In genomic region chr13:118035598-118035997, GRCm38 (mm10) we compare ENCODE assay signal across 23 mouse cellular contexts.
A peak's percentile ranks its signal among the peaks of the same experiment; 100 is the strongest.
DNase-seq lines count a peak whose midpoint lies in the region; ATAC-seq and TF ChIP-seq lines count a peak whose summit lies in the region.
"Had no signal": no experiment of that assay in that cellular context is flagged by ENCODE, and none has a peak within 500 bp of the region (broad histone marks: within the 10 kb centered on the region; RNA-seq: fewer than 3 reads in every experiment).

No protein-coding gene starts in this region.

- H3K4me1 ChIP-seq in hindbrain, embryonic 11.5 days (replicated peaks; ENCODE audit: control insufficient read depth, insufficient read depth, low read length), result no peaks in the 10 kb centered on the region
- no peaks in the 10 kb centered on the region for H3K4me1 ChIP-seq in hindbrain, postnatal 0 days (ENCODE audit: insufficient read depth, low read length)
- no peaks in the 10 kb centered on the region for H3K4me1 ChIP-seq in lung, postnatal 0 days (ENCODE audit: insufficient read depth, low read depth, low read length)
- 0 out of 4 replicates have a peak, but pooled peaks cover 2 to 4% of the 10 kb centered on the region in 2 experiments for H3K4me1 ChIP-seq in ES-E14 (ENCODE audit: control insufficient read depth in 2 of 2, insufficient read depth in 2 of 2, low read length in 2 of 2, poor library complexity in 1 of 2)
- H3K4me1 ChIP-seq: embryonic facial prominence, embryonic 15.5 days; hindbrain, embryonic 13.5 days; intestine, embryonic 15.5 days had no signal

- in situ Hi-C loops in ES-E14 (cut with MboI; ENCODE audit: low sequenced_read_pairs in 2 of 2, unreplicated experiment in 2 of 2), result no loop called here

- H3K36me3 ChIP-seq in hindbrain, embryonic 11.5 days (ENCODE audit: control insufficient read depth, insufficient read depth, low read length), result no peaks in the 10 kb centered on the region
- no peaks in the 10 kb centered on the region for H3K36me3 ChIP-seq in hindbrain, postnatal 0 days (ENCODE audit: insufficient read depth, low read length)
- H3K36me3 ChIP-seq in lung, postnatal 0 days (ENCODE audit: insufficient read depth, low read length), result no peaks in the 10 kb centered on the region
- H3K36me3 ChIP-seq in ES-E14 (ENCODE audit: control insufficient read depth, insufficient read depth, low read length, poor library complexity, severe bottlenecking), result no peaks in the 10 kb centered on the region
- H3K36me3 ChIP-seq: embryonic facial prominence, embryonic 15.5 days; forebrain, embryonic 10.5 days; hindbrain, embryonic 13.5 days; intestine, embryonic 15.5 days had no signal

- no peaks in the 10 kb centered on the region for H3K27me3 ChIP-seq in hindbrain, embryonic 11.5 days (ENCODE audit: control insufficient read depth, insufficient read depth, low read length)
- H3K27me3 ChIP-seq in hindbrain, postnatal 0 days (ENCODE audit: insufficient read depth, low read length), result no peaks in the 10 kb centered on the region
- no peaks in the 10 kb centered on the region for H3K27me3 ChIP-seq in lung, postnatal 0 days (replicated peaks; ENCODE audit: insufficient read depth, low read length)
- H3K27me3 ChIP-seq: CH12.LX; embryonic facial prominence, embryonic 15.5 days; hindbrain, embryonic 13.5 days; intestine, embryonic 15.5 days; Patski had no signal

- H3K9ac ChIP-seq in hindbrain, embryonic 11.5 days (ENCODE audit: low read depth, low read length), result no peak overlapping the region
- H3K9ac ChIP-seq in hindbrain, postnatal 0 days (replicated peaks; ENCODE audit: low read length), result no peak overlapping the region
- no peak overlapping the region for H3K9ac ChIP-seq in lung, postnatal 0 days (replicated peaks; ENCODE audit: low read depth)
- no peak overlapping the region for H3K9ac ChIP-seq in ES-E14 (ENCODE audit: insufficient read depth, low read depth, low read length, poor library complexity, severe bottlenecking)
- H3K9ac ChIP-seq: embryonic facial prominence, embryonic 15.5 days; hindbrain, embryonic 13.5 days; intestine, embryonic 15.5 days had no signal

- ATAC-seq in hindbrain, embryonic 11.5 days (ENCODE audit: low FRiP score), result 0 out of 2 replicates have a peak, but pooled peaks have one; percentile 11
- ATAC-seq in hindbrain, postnatal 0 days, result no peak
- ATAC-seq in lung, postnatal 0 days, result peak; percentile 61
- ATAC-seq: forebrain, embryonic 14.5 days; intestine, embryonic 15.5 days; Patski had no signal

- TF ChIP-seq EP300 in lung, postnatal 0 days (IDR thresholded peaks at IDR 0.05), result no peak; the same call in 1 of the 2 replicates

- no peaks in the 10 kb centered on the region for H3K9me3 ChIP-seq in hindbrain, embryonic 11.5 days (ENCODE audit: control insufficient read depth, low read length)
- H3K9me3 ChIP-seq in hindbrain, postnatal 0 days (ENCODE audit: low read length), result no peaks in the 10 kb centered on the region
- no peaks in the 10 kb centered on the region for H3K9me3 ChIP-seq in lung, postnatal 0 days (ENCODE audit: low read length)
- H3K9me3 ChIP-seq in ES-E14 (ENCODE audit: control insufficient read depth, insufficient read depth, low read depth, low read length), result no peaks in the 10 kb centered on the region
- H3K9me3 ChIP-seq: embryonic facial prominence, embryonic 15.5 days; forebrain, embryonic 10.5 days; hindbrain, embryonic 13.5 days; intestine, embryonic 15.5 days had no signal

- no peak for TF ChIP-seq CTCF in hindbrain, postnatal 0 days (IDR thresholded peaks at IDR 0.05; ENCODE audit: low read depth)
- TF ChIP-seq CTCF in lung, postnatal 0 days (IDR thresholded peaks at IDR 0.05), result no peak

- H3K27ac ChIP-seq in hindbrain, embryonic 11.5 days (ENCODE audit: low read depth, low read length), result no peak overlapping the region
- no peak overlapping the region for H3K27ac ChIP-seq in hindbrain, postnatal 0 days
- H3K27ac ChIP-seq in lung, postnatal 0 days (ENCODE audit: low read length), result no peak overlapping the region
- H3K27ac ChIP-seq in ES-E14 (ENCODE audit: insufficient read depth, low read depth, low read length, poor library complexity, severe bottlenecking), result no peak overlapping the region
- H3K27ac ChIP-seq: embryonic facial prominence, embryonic 15.5 days; forebrain, embryonic 10.5 days; heart, adult 2 months; hindbrain, embryonic 13.5 days; intestine, embryonic 15.5 days had no signal

- H3K4me2 ChIP-seq in hindbrain, embryonic 11.5 days (replicated peaks; ENCODE audit: low read depth, low read length), result no peak overlapping the region
- H3K4me2 ChIP-seq in hindbrain, postnatal 0 days (ENCODE audit: low read depth, low read length), result no peak overlapping the region
- no peak overlapping the region for H3K4me2 ChIP-seq in lung, postnatal 0 days (replicated peaks; ENCODE audit: low read depth, low read length)
- H3K4me2 ChIP-seq: embryonic facial prominence, embryonic 15.5 days; heart, embryonic 11.5 days; hindbrain, embryonic 13.5 days; intestine, embryonic 15.5 days had no signal

- no peak overlapping the region for H3K4me3 ChIP-seq in hindbrain, embryonic 11.5 days (ENCODE audit: low read depth, low read length)
- no peak overlapping the region for H3K4me3 ChIP-seq in hindbrain, postnatal 0 days (ENCODE audit: low read length)
- no peak overlapping the region for H3K4me3 ChIP-seq in lung, postnatal 0 days (ENCODE audit: low read depth, low read length)
- no peak overlapping the region for H3K4me3 ChIP-seq in ES-E14 (ENCODE audit: insufficient read depth in 1 of 2, low read depth in 1 of 2, low read length in 2 of 2, poor library complexity in 1 of 2, severe bottlenecking in 1 of 2)
- H3K4me3 ChIP-seq: embryonic facial prominence, embryonic 15.5 days; erythroblast, embryonic 14.5 days; forebrain, embryonic 10.5 days; heart, adult 2 months; hindbrain, embryonic 13.5 days; intestine, embryonic 15.5 days had no signal

- no peak for DNase-seq in hindbrain, embryonic 11.5 days (ENCODE audit: low spot score)
- DNase-seq in hindbrain, postnatal 0 days (ENCODE audit: low spot score), result no peak
- peak; percentile 7 for DNase-seq in lung, postnatal 0 days (ENCODE audit: low spot score)
- DNase-seq in lung, postnatal 10 days, result no peak
- peak; percentile 42 for DNase-seq in ES-E14 (ENCODE audit: low read depth, low spot score)
- DNase-seq in liver, result no peak
- DNase-seq in kidney, postnatal 4 days, result no peak
- DNase-seq: adrenal gland, adult 8-10 months; adrenal gland, postnatal 36 days; cerebellum, adult 2 months; cerebellum, postnatal 10 days; embryo, embryonic 11 days; heart, adult 2 months; heart, postnatal 4 days had no signal

- WGBS in hindbrain, embryonic 11.5 days, result 78% methylated on average over 5 of the region's 5 CpGs
- 69% methylated on average over 5 of the region's 5 CpGs for WGBS in hindbrain, postnatal 0 days
- WGBS in lung, postnatal 0 days, result 61% methylated on average over 5 of the region's 5 CpGs

TF ChIP-seq in ES-E14, 5 proteins besides CTCF, POLR2A, EP300 and RAD21:
- TF ChIP-seq CHD2 (IDR thresholded peaks at IDR 0.05; ENCODE audit: low read depth, low read length) (no peak; the same call in 1 of the 2 replicates), HCFC1 (IDR thresholded peaks at IDR 0.05; ENCODE audit: borderline replicate concordance, insufficient read depth, low read length) (no peak), ZNF384 (IDR thresholded peaks at IDR 0.05; ENCODE audit: low read depth, low read length) (no peak), ZC3H11A (IDR thresholded peaks at IDR 0.05; ENCODE audit: borderline replicate concordance, low read depth, low read length) (no peak), MAFK (IDR thresholded peaks at IDR 0.05; ENCODE audit: insufficient read depth, low read depth, low read length) (no peak)

Comparison
In these comparisons a context has a peak if more than half of its experiments do, and no peak if none do; other contexts are left out.
1. DNase-seq: peak in lung, postnatal 0 days (single experiment) and ES-E14 (single experiment); none in hindbrain, embryonic 11.5 days (single experiment), hindbrain, postnatal 0 days (single experiment), lung, postnatal 10 days (single experiment), liver (single experiment) and kidney, postnatal 4 days (0 of 2).